Mouse (Mus musculus) spleen, adult 12 weeks (tissue): ENCODE data around the gene Fam129b.
A peak's percentile ranks its signal among the peaks of the same experiment; 100 is the strongest.

ENCODE experiments used
- DNase-seq: peaks from one replicate; pipeline ENCODE4 v3.0.0; 2022; ENCODE audit warnings: low spot score

Gene Fam129b

GRCm38 (mm10) chr2:32926330-32927075 lies 50.6 kb downstream of the Fam129b start:
- DNase-seq = no peak

GRCm38 (mm10) chr2:32927624-32928234 lies 51.8 kb downstream of the Fam129b start:
- no peak for DNase-seq

- DNase-seq = no peak
Measured at GRCm38 (mm10) chr2:32928235-32928946, 52.5 kb downstream of the Fam129b start.

GRCm38 (mm10) chr2:32928947-32929829 lies 53.3 kb downstream of the Fam129b start:
- no peak for DNase-seq

- no peak for DNase-seq
Measured at GRCm38 (mm10) chr2:32931730-32932129, 55.8 kb downstream of the Fam129b start.

GRCm38 (mm10) chr2:32938741-32939140 lies 62.8 kb downstream of the Fam129b start:
- no peak for DNase-seq

GRCm38 (mm10) chr2:32939418-32939817 lies 63.5 kb downstream of the Fam129b start:
- DNase-seq = no peak

- no peak for DNase-seq
Measured at GRCm38 (mm10) chr2:32940483-32940882, 64.6 kb downstream of the Fam129b start.

- DNase-seq = no peak
Measured at GRCm38 (mm10) chr2:32947454-32947853, 71.5 kb downstream of the Fam129b start.

- DNase-seq = no peak
Measured at GRCm38 (mm10) chr2:32954581-32954980, 78.7 kb downstream of the Fam129b start.

GRCm38 (mm10) chr2:32957344-32957743 lies 81.4 kb downstream of the Fam129b start:
- no peak for DNase-seq

- DNase-seq = no peak
Measured at GRCm38 (mm10) chr2:32960273-32960672, 84.4 kb downstream of the Fam129b start.

- DNase-seq = peak; percentile 89
Measured at GRCm38 (mm10) chr2:32961192-32961995, 85.5 kb downstream of the Fam129b start, which contains the start of the genes Rpl12 and Lrsam1. TSS of gene Rpl12 (plus strand) at chr2:32961559. TSS of gene Lrsam1 (minus strand) at chr2:32961614.

- DNase-seq = no peak
Measured at GRCm38 (mm10) chr2:32962062-32962874, 86.4 kb downstream of the Fam129b start.

GRCm38 (mm10) chr2:32962875-32963220 lies 86.9 kb downstream of the Fam129b start:
- DNase-seq = no peak

- DNase-seq = no peak
Measured at GRCm38 (mm10) chr2:32963544-32963943, 87.6 kb downstream of the Fam129b start.

GRCm38 (mm10) chr2:32963981-32964380 lies 88.1 kb downstream of the Fam129b start:
- DNase-seq = no peak

GRCm38 (mm10) chr2:32964659-32965457 lies 88.9 kb downstream of the Fam129b start:
- DNase-seq = no peak

- DNase-seq = no peak
Measured at GRCm38 (mm10) chr2:32965511-32966183, 89.7 kb downstream of the Fam129b start.
